Mouse (Mus musculus) liver, embryonic 14.5 days (tissue): Measurements from ENCODE around the gene Lsmem1. TPM values are rescaled to one million over a fixed set of nuclear protein-coding genes. Genes with fewer than 3 reads are reported as not detected.

Experiments
- ATAC-seq: fragments of 200-750 bp; cut with Nextera tagmentation; 2 replicates; pipeline ENCODE4 v1.8.0; 2017; ENCODE audit warnings: moderate number of reproducible peaks, mild to moderate bottlenecking, moderate library complexity; ENCODE audit not compliant: insufficient read depth
- DNase-seq, 3 experiments: peaks; one replicate each; pipeline ENCODE4 v3.0.0-alpha.2; 2012 to 2013; ENCODE audit warnings: low read depth in 3 of 3, low spot score in 3 of 3
- H3K27ac ChIP-seq: fragments of 300-500 bp; sonication (generic); 2 replicates; pipeline ENCODE4 v1.5.1; 2014; ENCODE audit warnings: moderate library complexity, mild to moderate bottlenecking, control low read depth, inconsistent platforms
- H3K27me3 ChIP-seq: fragments of 300-500 bp; sonication (generic); 2 replicates; pipeline ENCODE4 v1.6.1; 2014; ENCODE audit warnings: mild to moderate bottlenecking, low read length, moderate library complexity; ENCODE audit not compliant: control insufficient read depth, insufficient read depth
- H3K36me3 ChIP-seq: fragments of 300-500 bp; sonication (generic); replicated peaks from 2 replicates; pipeline ENCODE4 v1.6.1; 2014; ENCODE audit warnings: low read depth; ENCODE audit not compliant: control insufficient read depth, insufficient read depth
- H3K4me1 ChIP-seq, 2 experiments: fragments of 200-500 bp in 1 of 2; fragments of 300-500 bp in 1 of 2; sonication (generic) in 1 of 2; replicated peaks; 2 replicates each; pipeline ENCODE4 v1.6.1; 2012 to 2014; ENCODE audit warnings: antibody characterized with exemption in 1 of 2, inconsistent platforms in 1 of 2, low read length in 1 of 2; ENCODE audit not compliant: control insufficient read depth in 2 of 2, insufficient read depth in 2 of 2
- H3K4me2 ChIP-seq: fragments of 300-500 bp; sonication (generic); 2 replicates; pipeline ENCODE4 v1.6.1; 2014; ENCODE audit warnings: low read depth, mild to moderate bottlenecking, control low read depth, moderate library complexity
- H3K4me3 ChIP-seq, 2 experiments: fragments of 200-500 bp in 1 of 2; fragments of 300-500 bp in 1 of 2; sonication (generic) in 1 of 2; 2 replicates each; pipeline ENCODE4 v1.5.1; 2012 to 2014; ENCODE audit warnings: low read depth in 2 of 2, low read length in 2 of 2, mild to moderate bottlenecking in 2 of 2, control low read depth in 1 of 2, inconsistent platforms in 1 of 2, moderate library complexity in 1 of 2; ENCODE audit not compliant: insufficient read depth in 1 of 2
- H3K9ac ChIP-seq: fragments of 300-500 bp; sonication (generic); replicated peaks from 2 replicates; pipeline ENCODE4 v1.6.1; 2014; ENCODE audit warnings: mild to moderate bottlenecking, control low read depth, moderate library complexity
- H3K9me3 ChIP-seq: fragments of 300-500 bp; sonication (generic); 2 replicates; pipeline ENCODE4 v1.6.1; 2016; ENCODE audit warnings: low read length, mixed read lengths; ENCODE audit not compliant: control insufficient read depth
- CTCF ChIP-seq: IDR thresholded peaks from 2 replicates; pipeline ENCODE4 v1.5.1; 2016; ENCODE audit warnings: antibody characterized with exemption, low read depth, control low read depth
- EP300 ChIP-seq: IDR thresholded peaks from 2 replicates; pipeline ENCODE4 v1.6.1; 2016; ENCODE audit warnings: antibody characterized with exemption, low read depth
- WGBS: fragments of 180-500 bp; shearing (Covaris S2); extraction: QIAGEN DNeasy Blood & Tissue Kit; methylation state at CpG from one replicate; pipeline ENCODE4 v1.1.7; 2014; ENCODE audit not compliant: insufficient replicate concordance; 5-methylcytosine and 5-hydroxymethylcytosine counted together
- polyA plus RNA-seq, 2 experiments: library from polyadenylated mRNA; depleted of rRNA in 1 of 2; stranded (reverse) in 1 of 2; unstranded in 1 of 2; fragments of >200 nt; fragmentation: Nextera tagmentation in 1 of 2; extraction: Ambion mirVana in 1 of 2; gene quantifications; 2 replicates each; pipeline versions ENCODE4 v1.2.1 to v1.2.3; 2012 to 2014

Lsmem1 gene
- polyA plus RNA-seq, 2 experiments: 0.02 TPM; not detected in 1

DNA sequence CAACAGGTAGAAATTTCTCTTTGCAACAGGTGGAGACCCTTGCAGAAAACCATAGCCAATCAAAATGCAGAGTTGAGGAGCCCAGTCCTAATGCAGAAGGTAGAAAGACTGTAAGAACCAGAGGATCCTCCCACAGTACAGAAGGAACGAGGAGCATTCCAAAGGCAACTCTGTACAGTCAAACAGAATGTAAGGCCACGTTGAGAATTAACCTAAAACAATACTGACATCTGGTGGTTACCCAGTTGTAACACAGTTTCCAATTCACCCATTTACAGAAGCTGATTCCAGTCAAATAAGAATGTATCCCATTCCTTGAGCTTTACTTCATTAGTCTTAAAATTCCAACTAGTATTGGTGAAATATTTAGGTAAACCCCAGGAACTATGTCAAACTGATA is 34.7 kb downstream of the Lsmem1 start:
- Histone ChIP-seq H3K27me3 (no peaks in the 10 kb centered on the region), H3K27ac (no peak overlapping the region), H3K36me3 (no peaks in the 10 kb centered on the region), H3K4me1 (no peaks in the 10 kb centered on the region), H3K4me3 (no peak overlapping the region), H3K4me2 (no peak overlapping the region), H3K9me3 (no peaks in the 10 kb centered on the region), H3K9ac (no peak overlapping the region)
- 6% methylated on average over 2 of the region's 2 CpGs for WGBS
- DNase-seq (no peak), ATAC-seq (no peak)
- TF ChIP-seq EP300 (no peak), CTCF (peak; percentile 45; the same call in 1 of the 2 replicates)

DNA sequence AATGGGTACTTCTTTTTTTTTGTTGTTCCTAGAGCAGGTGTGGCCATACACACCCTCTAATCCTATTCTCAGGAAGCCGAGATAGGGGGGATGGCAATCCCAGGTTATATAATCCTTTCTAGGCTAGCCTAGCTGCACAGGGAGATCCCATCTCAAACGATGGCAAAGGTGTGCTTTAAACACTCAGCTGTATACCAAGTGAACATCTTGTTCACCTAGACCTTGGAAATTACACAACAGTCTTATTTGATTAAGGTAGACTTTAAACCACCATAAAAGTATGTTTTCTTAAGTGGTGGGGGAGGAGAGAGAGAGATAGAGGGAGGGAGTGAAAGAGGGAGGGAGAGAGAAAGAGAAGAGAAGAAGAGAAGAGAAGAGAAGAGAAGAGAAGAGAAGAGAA is 38.5 kb downstream of the Lsmem1 start:
- no peaks in the 10 kb centered on the region for H3K36me3 ChIP-seq
- H3K27ac ChIP-seq: no peak overlapping the region
- H3K9me3 ChIP-seq: no peaks in the 10 kb centered on the region
- H3K4me2 ChIP-seq: no peak overlapping the region
- no peaks in the 10 kb centered on the region for H3K27me3 ChIP-seq
- DNase-seq (no peak), ATAC-seq (no peak)
- H3K9ac ChIP-seq: no peak overlapping the region
- H3K4me1 ChIP-seq: no peaks in the 10 kb centered on the region
- WGBS: 35% methylated on average over 2 of the region's 2 CpGs
- TF ChIP-seq EP300 (no peak), CTCF (no peak)
- H3K4me3 ChIP-seq: no peak overlapping the region

DNA sequence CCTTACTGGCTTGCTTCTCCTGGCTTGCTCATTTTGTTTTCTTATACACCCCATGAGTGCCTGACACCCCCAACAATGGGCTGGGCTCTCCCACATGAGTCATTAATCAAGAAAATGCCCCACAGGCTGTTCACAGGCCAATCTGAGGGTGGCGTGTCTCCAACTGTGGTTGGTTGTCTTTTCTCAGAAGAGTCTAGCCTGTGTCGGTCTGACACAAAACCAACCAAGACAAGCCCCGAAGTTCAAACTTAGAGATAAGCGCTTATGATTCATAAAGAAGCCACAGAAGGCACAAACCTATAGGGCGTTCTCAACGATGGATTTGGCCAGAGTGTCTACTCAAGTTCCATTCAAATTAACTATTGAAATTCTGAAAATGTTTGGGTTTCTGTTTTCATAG is 45.1 kb downstream of the Lsmem1 start:
- H3K27ac ChIP-seq: no peak overlapping the region
- no peak overlapping the region for H3K9ac ChIP-seq
- no peak for DNase-seq
- no peak for ATAC-seq
- H3K4me3 ChIP-seq: no peak overlapping the region
- no peaks in the 10 kb centered on the region for H3K36me3 ChIP-seq
- no peaks in the 10 kb centered on the region for H3K9me3 ChIP-seq
- no peak overlapping the region for H3K4me2 ChIP-seq
- H3K4me1 ChIP-seq: no peaks in the 10 kb centered on the region
- 43% methylated on average over 6 of the region's 6 CpGs for WGBS
- H3K27me3 ChIP-seq: no peaks in the 10 kb centered on the region
- TF ChIP-seq CTCF: no peak
- TF ChIP-seq EP300: no peak

DNA sequence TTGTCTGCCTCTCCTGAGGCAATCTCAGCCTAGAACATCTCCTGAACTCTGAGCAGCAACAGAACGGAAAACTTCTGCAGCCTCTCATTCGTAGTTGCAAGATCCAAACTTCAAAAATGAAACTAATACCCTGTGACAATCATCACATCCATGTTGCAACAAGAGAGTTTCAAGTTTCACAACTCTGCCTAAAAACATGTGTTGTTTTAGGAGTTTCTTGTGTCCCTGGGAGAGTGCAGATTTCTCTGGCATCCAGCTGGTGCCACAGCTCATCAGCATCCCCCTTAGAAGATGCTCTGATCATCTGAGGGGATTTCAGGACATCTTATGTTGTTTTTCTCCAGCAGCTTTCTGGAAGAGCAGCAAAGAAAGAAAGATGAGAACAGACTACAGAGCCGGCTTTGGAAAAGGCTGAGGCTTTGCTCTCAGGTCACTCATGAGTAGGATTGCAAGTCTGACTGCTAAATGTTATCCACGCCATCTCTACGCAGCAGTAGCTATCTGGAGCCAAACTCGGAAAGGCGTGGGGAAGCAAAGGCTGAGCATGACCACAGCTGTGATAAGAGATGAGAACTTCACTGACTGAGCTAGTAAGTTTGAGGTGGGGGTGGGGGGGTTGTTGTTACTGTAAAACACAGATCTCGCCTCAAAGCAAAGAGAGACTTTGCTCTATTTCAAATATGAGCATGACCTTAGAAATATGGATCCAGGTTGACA is 46.8 kb downstream of the Lsmem1 start:
- Histone ChIP-seq H3K36me3 (no peaks in the 10 kb centered on the region), H3K27ac (no peak overlapping the region), H3K4me1 (no peaks in the 10 kb centered on the region), H3K4me2 (no peak overlapping the region), H3K9me3 (no peaks in the 10 kb centered on the region), H3K27me3 (no peaks in the 10 kb centered on the region), H3K4me3 (no peak overlapping the region), H3K9ac (no peak overlapping the region)
- WGBS: 27% methylated on average over 8 of the region's 8 CpGs
- no peak for DNase-seq
- ATAC-seq: no peak
- TF ChIP-seq CTCF: no peak
- no peak for TF ChIP-seq EP300

DNA sequence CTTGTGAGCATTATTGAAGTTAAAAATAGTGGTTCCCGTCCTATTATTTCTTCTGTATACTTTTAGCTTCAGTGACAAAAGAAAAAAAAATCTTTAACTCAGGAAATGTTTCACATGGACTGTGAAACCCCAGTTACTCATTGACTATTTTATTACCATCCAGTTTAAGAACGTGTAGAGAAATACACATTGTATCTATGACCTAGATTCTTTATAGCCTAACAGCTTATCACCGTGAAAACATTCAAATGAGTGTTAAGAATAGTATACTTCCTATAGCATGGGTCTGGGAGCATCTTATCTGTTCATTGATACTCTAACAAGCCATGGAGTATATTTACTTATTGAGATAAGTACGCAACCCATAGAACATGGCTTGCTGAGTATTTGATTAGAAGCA is 52.0 kb downstream of the Lsmem1 start:
- TF ChIP-seq CTCF (no peak), EP300 (no peak)
- Histone ChIP-seq H3K4me3 (no peak overlapping the region), H3K9ac (no peak overlapping the region), H3K27ac (no peak overlapping the region), H3K4me1 (no peaks in the 10 kb centered on the region), H3K27me3 (no peaks in the 10 kb centered on the region), H3K4me2 (no peak overlapping the region), H3K36me3 (no peaks in the 10 kb centered on the region), H3K9me3 (no peaks in the 10 kb centered on the region)
- DNase-seq: no peak
- no peak for ATAC-seq
- 51% methylated on average over 4 of the region's 4 CpGs for WGBS
